Mouse (Mus musculus) brain, embryonic 14.5 days (tissue): ENCODE data around the gene Hnf1a.

Experiments
- CTCF ChIP-seq: fragments of 200-500 bp; IDR thresholded peaks from 2 replicates; pipeline ENCODE4 v1.5.1; 2012; ENCODE audit warnings: inconsistent platforms, mild to moderate bottlenecking, moderate library complexity, borderline replicate concordance; ENCODE audit not compliant: insufficient read depth, insufficient read length; ENCODE audit errors: extremely low read depth
- POLR2A ChIP-seq: fragments of 200-500 bp; IDR thresholded peaks from 2 replicates; pipeline ENCODE4 v1.6.1; 2012; ENCODE audit warnings: mild to moderate bottlenecking, inconsistent platforms, borderline replicate concordance; ENCODE audit not compliant: poor library complexity, insufficient read depth, insufficient read length, severe bottlenecking; ENCODE audit errors: extremely low read depth

DNA sequence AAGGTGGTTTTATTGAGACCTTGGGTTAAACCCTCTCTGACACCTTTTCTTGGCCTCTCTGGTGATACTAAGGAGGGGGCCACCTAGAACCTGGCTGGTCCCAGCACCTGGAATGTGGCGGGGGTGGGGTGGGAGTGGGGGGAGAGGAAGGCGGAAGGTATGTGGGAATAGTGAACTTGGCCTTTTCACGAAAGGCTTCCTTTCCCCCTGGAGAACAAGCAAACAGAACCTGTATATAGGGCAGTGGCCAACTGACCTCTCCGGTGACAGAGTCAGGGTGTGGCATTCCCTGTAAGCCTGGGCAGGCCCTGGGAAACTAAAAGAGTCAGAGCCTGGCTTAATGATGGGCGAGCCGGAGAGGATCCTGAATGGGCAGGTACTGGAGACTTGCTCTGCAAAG is 38.2 kb upstream of the Hnf1a start:
- TF ChIP-seq CTCF (no peak), POLR2A (no peak)
